Mouse (Mus musculus): ENCODE results near the gene Gm21976.

Gene Gm21976

GRCm38 (mm10) chr13:98279686-98280085 is at the start of gene Gm21976:
Gm21976 (plus strand) TSS chr13:98279887.
- DNase-seq (ENCODE audit: low read depth, low spot score): no peak

GRCm38 (mm10) chr13:98230511-98230910 is 49.2 kb upstream of the Gm21976 start:
- no peak for DNase-seq (ENCODE audit: low read depth, low spot score)

- DNase-seq (ENCODE audit: low read depth, low spot score): no peak
Measured at GRCm38 (mm10) chr13:98235451-98235850, 44.2 kb upstream of the Gm21976 start.

- peak; percentile 64 for DNase-seq (ENCODE audit: low read depth, low spot score)
Measured at GRCm38 (mm10) chr13:98239978-98240641, 39.6 kb upstream of the Gm21976 start.

GRCm38 (mm10) chr13:98241531-98242282 is 38.0 kb upstream of the Gm21976 start:
- DNase-seq (ENCODE audit: low read depth, low spot score): no peak

GRCm38 (mm10) chr13:98244571-98245350 is 34.9 kb upstream of the Gm21976 start:
- no peak for DNase-seq (ENCODE audit: low read depth, low spot score)

- no peak for DNase-seq (ENCODE audit: low read depth, low spot score)
Measured at GRCm38 (mm10) chr13:98245386-98245785, 34.3 kb upstream of the Gm21976 start.

- DNase-seq (ENCODE audit: low read depth, low spot score): no peak
Measured at GRCm38 (mm10) chr13:98249594-98249993, 30.1 kb upstream of the Gm21976 start.

- no peak for DNase-seq (ENCODE audit: low read depth, low spot score)
Measured at GRCm38 (mm10) chr13:98254921-98255320, 24.8 kb upstream of the Gm21976 start.

- peak; percentile 99 for DNase-seq (ENCODE audit: low read depth, low spot score)
Measured at GRCm38 (mm10) chr13:98262636-98263457, 16.8 kb upstream of the Gm21976 start, which contains the start of the genes Utp15 and Ankra2. Utp15 (minus strand) TSS chr13:98263041. Ankra2 (plus strand) TSS chr13:98263074.

- peak; percentile 9 for DNase-seq (ENCODE audit: low read depth, low spot score)
Measured at GRCm38 (mm10) chr13:98263458-98263987, 16.2 kb upstream of the Gm21976 start.

GRCm38 (mm10) chr13:98264111-98264510 is 15.6 kb upstream of the Gm21976 start:
- DNase-seq (ENCODE audit: low read depth, low spot score): no peak

GRCm38 (mm10) chr13:98274023-98274422 is 5.7 kb upstream of the Gm21976 start:
- DNase-seq (ENCODE audit: low read depth, low spot score): no peak

- no peak for DNase-seq (ENCODE audit: low read depth, low spot score)
Measured at GRCm38 (mm10) chr13:98275646-98276045, 4.0 kb upstream of the Gm21976 start.

GRCm38 (mm10) chr13:98276253-98276652 is 3.4 kb upstream of the Gm21976 start:
- DNase-seq (ENCODE audit: low read depth, low spot score): no peak

- DNase-seq (ENCODE audit: low read depth, low spot score): no peak
Measured at GRCm38 (mm10) chr13:98277501-98277900, 2.2 kb upstream of the Gm21976 start.

GRCm38 (mm10) chr13:98280990-98281650 is 1.4 kb downstream of the Gm21976 start:
- DNase-seq (ENCODE audit: low read depth, low spot score): no peak

- no peak for DNase-seq (ENCODE audit: low read depth, low spot score)
Measured at GRCm38 (mm10) chr13:98290719-98291118, 11.0 kb downstream of the Gm21976 start.

GRCm38 (mm10) chr13:98291712-98292111 is 12.0 kb downstream of the Gm21976 start:
- DNase-seq (ENCODE audit: low read depth, low spot score): no peak

- DNase-seq (ENCODE audit: low read depth, low spot score): no peak
Measured at GRCm38 (mm10) chr13:98296072-98296471, 16.4 kb downstream of the Gm21976 start.
